Mouse (Mus musculus) left cerebral cortex, adult 8-10 months (tissue): ENCODE data around the gene Wdr1. TPM values are rescaled to one million over a fixed set of nuclear protein-coding genes. Genes with fewer than 3 reads are reported as not detected.
A peak's percentile ranks its signal among the peaks of the same experiment; 100 is the strongest.

Experiments
- DNase-seq, 2 experiments: peaks; one replicate each; pipeline ENCODE4 v3.0.0; 2022; ENCODE audit warnings: low spot score in 2 of 2
- total RNA-seq, 4 experiments: library from RNA; stranded (reverse); gene quantifications; 2 replicates each; pipeline ENCODE4 v1.2.4; 2022

The Wdr1 gene
- total RNA-seq, 4 experiments from 2014 or later, result 161 to 165 (median 162) TPM

- no peak for DNase-seq
These were observed 18.3 kb downstream of the Wdr1 start for GRCm38 (mm10) chr5:38544423-38545415.

- DNase-seq, result no peak
These were observed 19.4 kb downstream of the Wdr1 start for GRCm38 (mm10) chr5:38543496-38544217.

GRCm38 (mm10) chr5:38541728-38542127 lies 21.3 kb downstream of the Wdr1 start:
- no peak for DNase-seq

GRCm38 (mm10) chr5:38540898-38541297 lies 22.1 kb downstream of the Wdr1 start:
- no peak for DNase-seq

- DNase-seq, result no peak
These were observed 24.5 kb downstream of the Wdr1 start for GRCm38 (mm10) chr5:38538508-38538907.

- no peak for DNase-seq
These were observed 25.2 kb downstream of the Wdr1 start for GRCm38 (mm10) chr5:38537845-38538244.

- DNase-seq, result no peak
These were observed 26.2 kb downstream of the Wdr1 start for GRCm38 (mm10) chr5:38536822-38537221.

GRCm38 (mm10) chr5:38532084-38532483 lies 30.9 kb downstream of the Wdr1 start:
- peak in 1 of 2 experiments; percentile 81 for DNase-seq

- DNase-seq, result no peak
These were observed 33.1 kb downstream of the Wdr1 start for GRCm38 (mm10) chr5:38529724-38530428.

- no peak for DNase-seq
These were observed 40.0 kb downstream of the Wdr1 start for GRCm38 (mm10) chr5:38522977-38523376.

- no peak for DNase-seq
These were observed 42.2 kb downstream of the Wdr1 start for GRCm38 (mm10) chr5:38520838-38521237.

- no peak for DNase-seq
These were observed 46.8 kb downstream of the Wdr1 start for GRCm38 (mm10) chr5:38516267-38516666.

- DNase-seq, result no peak
These were observed 50.0 kb downstream of the Wdr1 start for GRCm38 (mm10) chr5:38512991-38513390.

- DNase-seq, result no peak
These were observed 53.5 kb downstream of the Wdr1 start for GRCm38 (mm10) chr5:38509568-38509967.

GRCm38 (mm10) chr5:38505435-38505765 lies 57.6 kb downstream of the Wdr1 start:
- DNase-seq, result no peak

GRCm38 (mm10) chr5:38504747-38505434 lies 58.1 kb downstream of the Wdr1 start:
- no peak for DNase-seq

- no peak for DNase-seq
These were observed 58.9 kb downstream of the Wdr1 start for GRCm38 (mm10) chr5:38504116-38504515.

- no peak for DNase-seq
These were observed 60.0 kb downstream of the Wdr1 start, which contains the start of gene Slc2a9 for GRCm38 (mm10) chr5:38502992-38503391. TSS of gene Slc2a9 (minus strand) at chr5:38503143.

GRCm38 (mm10) chr5:38500043-38500442 lies 63.0 kb downstream of the Wdr1 start:
- no peak for DNase-seq

GRCm38 (mm10) chr5:38499316-38499811 lies 63.7 kb downstream of the Wdr1 start:
- no peak for DNase-seq

- DNase-seq, result no peak
These were observed 64.5 kb downstream of the Wdr1 start for GRCm38 (mm10) chr5:38498479-38498878.
